Mouse (Mus musculus) gastrocnemius, adult 2 months (tissue): Measurements from ENCODE around the gene Zfp113. TPM values are rescaled to one million over a fixed set of nuclear protein-coding genes. Genes with fewer than 3 reads are reported as not detected.
A peak's percentile ranks its signal among the peaks of the same experiment; 100 is the strongest.

Experiments
- DNase-seq: peaks from one replicate; pipeline ENCODE4 v3.0.0; 2022
- H3K27ac ChIP-seq: fragments of 200-600 bp; 2 replicates; pipeline ENCODE4 v1.8.1; 2022; ENCODE audit warnings: mild to moderate bottlenecking
- H3K4me3 ChIP-seq: fragments of 200-600 bp; 2 replicates; pipeline ENCODE4 v1.8.1; 2022; ENCODE audit warnings: mild to moderate bottlenecking, moderate library complexity
- CTCF ChIP-seq: fragments of 200-600 bp; IDR thresholded peaks from 2 replicates; pipeline ENCODE4 v1.8.1; 2022; ENCODE audit warnings: antibody characterized with exemption, mild to moderate bottlenecking, moderate library complexity
- intact Hi-C: fragments of 180-260 bp; cut with DNase I; formaldehyde crosslinking; loops from one replicate; pipeline ENCODE4 v1.15.1; 2025
- total RNA-seq, 2 experiments: library from RNA; stranded (reverse); gene quantifications; 2 replicates each; pipeline ENCODE4 v1.2.3; 2021

Zfp113 gene
- total RNA-seq, 2 experiments from 2014 or later: 3.7 to 6.9 TPM

- Histone ChIP-seq H3K27ac (peak overlapping the region; percentile 92), H3K4me3 (peak overlapping the region; percentile 79)
- DNase-seq: peak; percentile 98
- intact Hi-C loops: loop anchor here (1.0 to 10.0 kb wide), 3 partner anchors 16 to 639 kb away; partner anchors contain the start of genes Cnpy4, Epo, Gnb2 and Mepce
- peak; percentile 20; the same call in 1 of the 2 replicates for TF ChIP-seq CTCF
Measured at GRCm38 (mm10) chr5:138170936-138171561, 15.5 kb upstream of the Zfp113 start.

GRCm38 (mm10) chr5:138165594-138165993, 10.1 kb upstream of the Zfp113 start:
- TF ChIP-seq CTCF: no peak
- intact Hi-C loops: no loop called here
- H3K4me3 ChIP-seq: no peak overlapping the region
- H3K27ac ChIP-seq: no peak overlapping the region
- DNase-seq: no peak

DNA sequence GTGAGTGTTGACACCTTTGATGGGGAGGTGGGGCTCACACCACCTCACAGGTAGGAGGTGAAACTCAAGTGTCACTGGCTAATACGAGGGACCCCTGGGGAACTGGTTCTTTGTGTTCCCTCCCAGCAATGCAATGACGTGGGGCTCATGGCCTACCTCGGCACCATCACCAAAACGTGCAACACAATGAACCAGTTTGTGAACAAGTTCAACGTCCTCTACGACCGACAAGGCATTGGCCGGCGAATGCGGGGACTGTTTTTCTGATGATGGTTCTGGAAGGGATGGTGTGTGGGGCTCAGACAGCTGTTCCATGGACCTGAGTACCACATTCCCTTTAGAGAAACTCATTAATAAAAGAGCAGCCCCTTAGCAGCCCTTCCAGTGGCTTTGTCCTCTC, 8.1 kb upstream of the Zfp113 start:
- no peak for TF ChIP-seq CTCF
- no peak overlapping the region for H3K4me3 ChIP-seq
- no peak overlapping the region for H3K27ac ChIP-seq
- intact Hi-C loops: no loop called here
- no peak for DNase-seq

DNA sequence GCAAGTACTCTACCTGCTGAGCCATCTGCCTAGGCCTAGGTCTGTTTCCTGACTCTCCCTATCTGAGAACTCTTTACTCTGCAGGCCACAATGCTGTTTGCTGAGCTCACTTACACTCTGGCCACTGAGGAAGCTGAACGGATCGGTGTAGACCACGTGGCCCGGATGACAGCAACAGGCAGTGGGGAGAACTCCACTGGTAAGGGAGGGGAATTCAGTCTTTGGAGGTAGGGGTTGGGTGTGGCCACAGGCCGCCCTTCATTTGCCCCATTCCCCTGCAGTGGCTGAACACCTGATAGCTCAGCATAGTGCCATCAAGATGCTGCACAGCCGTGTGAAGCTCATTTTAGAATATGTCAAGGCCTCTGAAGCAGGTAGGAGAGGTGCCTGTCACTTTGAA, 7.5 kb upstream of the Zfp113 start:
- intact Hi-C loops: no loop called here
- H3K27ac ChIP-seq: no peak overlapping the region
- TF ChIP-seq CTCF: no peak
- H3K4me3 ChIP-seq: no peak overlapping the region
- DNase-seq: no peak

GRCm38 (mm10) chr5:138160842-138161665, 5.5 kb upstream of the Zfp113 start, which contains the start of gene Cops6:
Gene Cops6, plus strand, starts transcription at chr5:138161071.
- no peak for TF ChIP-seq CTCF
- intact Hi-C loops: no loop called here
- DNase-seq: peak; percentile 96
- Histone ChIP-seq H3K4me3 (peak within 1 kb of the TSS; percentile 87), H3K27ac (peak within 1 kb of the TSS; percentile 83)

- peak overlapping the region; percentile 87 for H3K4me3 ChIP-seq
- no peak for TF ChIP-seq CTCF
- intact Hi-C loops: no loop called here
- peak overlapping the region; percentile 83 for H3K27ac ChIP-seq
- DNase-seq: no peak
Measured at GRCm38 (mm10) chr5:138160224-138160762, 4.7 kb upstream of the Zfp113 start.

DNA sequence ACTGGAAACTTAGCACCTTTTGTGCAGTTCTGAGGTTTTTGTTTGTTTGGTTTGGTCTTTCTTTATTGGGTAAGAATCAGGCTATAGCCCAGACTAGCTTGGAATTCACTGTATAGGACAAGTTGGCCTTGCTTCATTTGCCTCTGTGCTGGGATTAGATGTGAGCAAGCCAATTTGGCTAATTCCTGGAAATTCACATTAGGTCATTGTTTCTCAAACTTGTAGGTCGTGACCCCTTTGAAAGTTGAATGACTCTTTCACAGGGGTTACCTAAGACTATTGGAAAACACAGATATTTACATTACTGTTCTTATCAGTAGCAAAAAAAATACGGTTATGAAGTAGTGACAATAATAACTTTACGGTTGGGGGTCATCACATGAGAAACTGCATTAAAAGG, 1.2 kb downstream of the Zfp113 start:
- no peak for DNase-seq
- H3K27ac ChIP-seq: no peak overlapping the region; the same call in 1 of the 2 replicates
- H3K4me3 ChIP-seq: peak overlapping the region; percentile 84
- intact Hi-C loops: no loop called here
- no peak for TF ChIP-seq CTCF

- TF ChIP-seq CTCF: no peak
- Histone ChIP-seq H3K4me3 (no peak overlapping the region), H3K27ac (no peak overlapping the region)
- DNase-seq: no peak
- intact Hi-C loops: no loop called here
Measured at GRCm38 (mm10) chr5:138138585-138138984, 17.0 kb downstream of the Zfp113 start.

- DNase-seq: no peak
- Histone ChIP-seq H3K4me3 (no peak overlapping the region), H3K27ac (no peak overlapping the region)
- intact Hi-C loops: no loop called here
- TF ChIP-seq CTCF: peak; percentile 65
Measured at GRCm38 (mm10) chr5:138137935-138138549, 17.5 kb downstream of the Zfp113 start.

- DNase-seq: no peak
- Histone ChIP-seq H3K4me3 (no peak overlapping the region), H3K27ac (no peak overlapping the region)
- intact Hi-C loops: no loop called here
- TF ChIP-seq CTCF: no peak
Measured at GRCm38 (mm10) chr5:138137257-138137656, 18.3 kb downstream of the Zfp113 start.

DNA sequence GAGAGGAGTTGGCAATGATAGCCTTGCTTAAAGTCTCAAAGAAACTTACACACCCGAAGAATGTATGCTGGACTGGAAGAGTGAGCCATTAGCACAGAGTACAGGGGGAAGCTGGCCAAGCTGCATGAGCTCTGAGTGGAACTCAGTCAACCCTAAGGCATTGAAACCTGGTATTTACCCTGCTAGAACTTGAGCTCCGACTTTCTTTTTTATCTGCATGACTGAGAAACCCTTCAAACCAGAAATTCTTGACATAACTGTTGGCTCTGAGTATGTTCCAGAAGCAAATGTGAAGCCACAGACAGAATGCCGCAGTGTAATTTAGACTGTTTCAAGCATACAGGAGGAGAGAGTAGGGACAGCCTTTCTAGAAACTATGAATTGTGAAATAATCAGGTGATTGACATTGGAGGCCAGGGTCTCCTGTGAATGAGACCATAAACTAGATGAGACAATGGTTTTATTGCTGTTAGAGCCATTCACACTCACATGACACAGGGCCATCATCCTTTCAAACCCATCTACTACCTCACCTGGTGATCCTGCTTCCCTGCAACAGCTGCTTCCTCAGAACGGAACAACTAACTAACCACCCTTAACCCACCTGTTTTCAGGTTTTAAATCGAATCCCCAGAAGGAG, 23.0 kb downstream of the Zfp113 start:
- no peak for DNase-seq
- intact Hi-C loops: no loop called here
- no peak for TF ChIP-seq CTCF
- Histone ChIP-seq H3K4me3 (no peak overlapping the region), H3K27ac (no peak overlapping the region)

DNA sequence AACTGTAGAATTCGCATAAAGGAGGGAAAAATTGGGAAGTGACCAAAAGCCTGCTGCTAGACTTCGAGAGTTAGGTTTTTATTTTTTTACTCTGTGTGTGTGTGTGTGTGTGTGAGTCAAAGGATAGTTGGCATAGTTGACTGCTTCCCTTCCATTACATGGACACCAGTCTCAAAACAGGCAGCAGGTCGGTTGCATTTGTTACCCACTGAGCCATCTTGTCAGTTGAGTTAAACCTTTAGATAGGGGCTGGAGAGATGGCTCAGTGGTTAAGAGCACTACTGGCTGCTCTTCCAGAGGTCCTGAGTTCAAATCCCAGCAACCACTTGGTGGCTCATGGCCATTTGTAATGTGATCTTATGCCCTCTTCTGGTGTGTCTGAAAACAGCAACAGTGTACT, 37.5 kb downstream of the Zfp113 start:
- Histone ChIP-seq H3K27ac (peak overlapping the region; percentile 99; the same call in 1 of the 2 replicates), H3K4me3 (peak overlapping the region; percentile 90)
- TF ChIP-seq CTCF: no peak
- DNase-seq: no peak
- intact Hi-C loops: no loop called here
